In the genomic region with DNA sequence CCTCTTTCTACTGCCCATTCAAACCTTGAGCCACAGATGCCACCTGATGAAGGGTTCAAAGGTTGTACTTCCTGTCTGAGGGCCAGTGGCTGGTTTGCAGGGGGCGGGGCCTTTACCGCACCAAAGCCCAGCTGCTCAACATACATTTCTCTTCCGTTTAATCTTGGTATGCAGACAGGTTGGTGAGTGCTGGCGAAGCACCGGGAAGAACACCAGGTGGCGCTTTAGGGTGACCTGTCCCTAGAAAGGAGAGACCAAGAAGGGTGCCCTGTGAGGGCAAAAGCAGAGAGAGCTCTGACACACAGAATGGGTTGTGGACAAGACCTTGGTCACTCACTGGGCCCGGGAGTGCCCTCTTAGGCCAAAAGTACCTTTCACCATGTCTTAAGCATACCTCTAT, we compare ENCODE assay signal across 8 mouse cellular contexts. TPM values are rescaled to one million over a fixed set of nuclear protein-coding genes. Genes with fewer than 3 reads are reported as not detected.
A peak's percentile ranks its signal among the peaks of the same experiment; 100 is the strongest.
DNase-seq lines count a peak whose midpoint lies in the region; ATAC-seq and TF ChIP-seq lines count a peak whose summit lies in the region.

No protein-coding gene starts in this region.

- no peak overlapping the region for H3K27ac ChIP-seq in hindbrain, embryonic 10.5 days
- no peak overlapping the region for H3K27ac ChIP-seq in hindbrain, embryonic 12.5 days
- H3K27ac ChIP-seq in CH12.LX (ENCODE audit: insufficient read depth, low read depth) = no peak overlapping the region
- no peak overlapping the region for H3K27ac ChIP-seq in limb, embryonic 10.5 days

- H3K4me2 ChIP-seq in hindbrain, embryonic 12.5 days (replicated peaks) = no peak overlapping the region
- H3K4me2 ChIP-seq in CH12.LX (ENCODE audit: insufficient read depth, low read depth, poor library complexity, severe bottlenecking) = no peak overlapping the region

- no peaks in the 10 kb centered on the region for H3K9me3 ChIP-seq in hindbrain, embryonic 10.5 days
- H3K9me3 ChIP-seq in hindbrain, embryonic 12.5 days (replicated peaks) = no peaks in the 10 kb centered on the region
- H3K9me3 ChIP-seq in CH12.LX (replicated peaks; ENCODE audit: low read length) = peaks cover 9% of the 10 kb centered on the region
- no peaks in the 10 kb centered on the region for H3K9me3 ChIP-seq in limb, embryonic 10.5 days (replicated peaks)

- H3K4me3 ChIP-seq in hindbrain, embryonic 10.5 days = no peak overlapping the region
- H3K4me3 ChIP-seq in hindbrain, embryonic 12.5 days = no peak overlapping the region
- H3K4me3 ChIP-seq in CH12.LX (replicated peaks in 1 of 3; ENCODE audit: low read depth in 2 of 3, low read length in 2 of 3, poor library complexity in 1 of 3) = no peak overlapping the region
- no peak overlapping the region for H3K4me3 ChIP-seq in limb, embryonic 10.5 days

- H3K4me1 ChIP-seq in hindbrain, embryonic 10.5 days (replicated peaks) = peaks cover 11% of the 10 kb centered on the region; the same call in 1 of the 2 replicates
- H3K4me1 ChIP-seq in hindbrain, embryonic 12.5 days = peaks cover 7% of the 10 kb centered on the region; the same call in 1 of the 2 replicates
- no peaks in the 10 kb centered on the region for H3K4me1 ChIP-seq in CH12.LX (ENCODE audit: control insufficient read depth in 1 of 2, insufficient read depth in 2 of 2)
- peaks cover 15% of the 10 kb centered on the region for H3K4me1 ChIP-seq in limb, embryonic 10.5 days

- 14% methylated on average over 7 of the region's 7 CpGs for WGBS in hindbrain, embryonic 10.5 days
- WGBS in hindbrain, embryonic 12.5 days = 14% methylated on average over 7 of the region's 7 CpGs
- 9% methylated on average over 7 of the region's 7 CpGs for WGBS in limb, embryonic 10.5 days

- TF ChIP-seq POLR2A in CH12.LX (IDR thresholded peaks at IDR 0.05; ENCODE audit: low read depth, low read length) = no peak

- TF ChIP-seq CTCF in CH12.LX (conservative IDR thresholded peaks at IDR 0.05 in 1 of 2, IDR thresholded peaks at IDR 0.05 in 1 of 2; ENCODE audit: low read depth in 2 of 2, low read length in 2 of 2) = peak in 1 of 2 experiments; percentile 71; a peak in 2 of 4 replicates

- in situ Hi-C loops in CH12.LX (cut with MboI; ENCODE audit: low pct_ligation_motif_present, low pct_unique_long_range_greater_than_20kb, low sequenced_read_pairs) = loop anchor here (5.0 kb wide), 1 partner anchor 266 kb away; no protein-coding TSS in a partner anchor

- no peaks in the 10 kb centered on the region for H3K27me3 ChIP-seq in hindbrain, embryonic 10.5 days (ENCODE audit: insufficient read depth, poor library complexity, severe bottlenecking)
- peaks cover 3% of the 10 kb centered on the region; the same call in 1 of the 2 replicates for H3K27me3 ChIP-seq in hindbrain, embryonic 12.5 days
- H3K27me3 ChIP-seq in CH12.LX (replicated peaks) = peaks cover 73% of the 10 kb centered on the region
- no peaks in the 10 kb centered on the region for H3K27me3 ChIP-seq in limb, embryonic 10.5 days (ENCODE audit: low read depth, poor library complexity, severe bottlenecking)

- TF ChIP-seq EP300 in CH12.LX (IDR thresholded peaks at IDR 0.05; ENCODE audit: low read length) = no peak

- H3K9ac ChIP-seq in hindbrain, embryonic 12.5 days = no peak overlapping the region
- H3K9ac ChIP-seq in CH12.LX (ENCODE audit: insufficient read depth, low read depth) = no peak overlapping the region

- TF ChIP-seq RAD21 in CH12.LX (IDR thresholded peaks at IDR 0.05; ENCODE audit: low read depth, low read length) = peak; percentile 35

- dilution Hi-C loops in CH12.LX (cut with MboI; ENCODE audit: extremely low pct_ligation_motif_present, extremely low pct_unique_long_range_greater_than_20kb, low sequenced_read_pairs) = no loop called here

- DNase-seq in hindbrain, embryonic 10.5 days (ENCODE audit: low spot score) = peak; percentile 65
- peak; percentile 22 for DNase-seq in CH12.LX (ENCODE audit: extremely low read depth)
- DNase-seq in cerebellum, adult 11-12 months = peak; percentile 79
- DNase-seq in limb, embryonic 10.5 days (ENCODE audit: low spot score) = peak; percentile 69
- peak; percentile 86 for DNase-seq in retina, embryonic 14.5 days (ENCODE audit: low spot score)

- no peaks in the 10 kb centered on the region for H3K79me2 ChIP-seq in CH12.LX (replicated peaks; ENCODE audit: control insufficient read depth, extremely low read depth, insufficient read depth, poor library complexity, severe bottlenecking)

- no peak for ATAC-seq in hindbrain, embryonic 12.5 days (ENCODE audit: low FRiP score)
- peak; percentile 27 for ATAC-seq in granulocyte monocyte progenitor cell, adult 5-6 weeks (replicated peaks; ENCODE audit: poor library complexity, severe bottlenecking)
- no peak for ATAC-seq in megakaryocyte, adult 5-6 weeks (ENCODE audit: poor library complexity, severe bottlenecking)

- H3K36me3 ChIP-seq in hindbrain, embryonic 10.5 days = no peaks in the 10 kb centered on the region
- no peaks in the 10 kb centered on the region for H3K36me3 ChIP-seq in hindbrain, embryonic 12.5 days
- no peaks in the 10 kb centered on the region for H3K36me3 ChIP-seq in CH12.LX (replicated peaks in 1 of 2; ENCODE audit: control insufficient read depth in 1 of 2, insufficient read depth in 1 of 2, low read length in 1 of 2)
- no peaks in the 10 kb centered on the region for H3K36me3 ChIP-seq in limb, embryonic 10.5 days

TF ChIP-seq in CH12.LX, 34 proteins besides CTCF, POLR2A, EP300 and RAD21:
- TF ChIP-seq MAFK (IDR thresholded peaks at IDR 0.05; ENCODE audit: insufficient replicate concordance, low read length) (no peak), SMC3 (IDR thresholded peaks at IDR 0.05; ENCODE audit: low read depth, low read length) (peak; percentile 74)

RNA-seq across cellular contexts. Expression of gene Pla2g2c, which starts 16.0 kb away (rescaled TPM):
- 0.89 and 0.95 TPM in 2 replicates for polyA plus RNA-seq in hindbrain, embryonic 10.5 days (2016; fragmentation: Nextera tagmentation; extraction: Ambion mirVana)
- 0.46 and 0.64 TPM in 2 replicates for polyA plus RNA-seq in hindbrain, embryonic 12.5 days (2016; fragmentation: Nextera tagmentation; extraction: Ambion mirVana)
- total RNA-seq in CH12.LX (2012; rRNA removed) (not detected in 2 replicates), CH12.LX (2014; rRNA removed) (not detected in 2 replicates)
- polyA plus RNA-seq in CH12.LX (2012; ENCODE audit: insufficient read length, low read depth) = not detected in 2 replicates
- total RNA-seq in granulocyte monocyte progenitor cell, adult 5-6 weeks (2014; fragmentation: Nextera tagmentation) = not detected in 2 replicates
- not detected in 2 replicates for total RNA-seq in granulocyte monocyte progenitor cell, adult 5-6 weeks (2017)
- 0.64 and 0.80 TPM in 2 replicates for polyA plus RNA-seq in limb, embryonic 10.5 days (2016; fragmentation: Nextera tagmentation; extraction: Ambion mirVana)
- total RNA-seq in megakaryocyte, adult 5-6 weeks (2015) = not detected in 2 replicates
- not detected in 2 replicates for total RNA-seq in megakaryocyte, adult 5-6 weeks (2017)

RNA-seq across cellular contexts. Expression of gene Ubxn10, which starts 28.3 kb away (rescaled TPM):
- 2.3 and 4.6 TPM in 2 replicates for polyA plus RNA-seq in hindbrain, embryonic 10.5 days (2016; fragmentation: Nextera tagmentation; extraction: Ambion mirVana)
- 3.8 and 4.5 TPM in 2 replicates for polyA plus RNA-seq in hindbrain, embryonic 12.5 days (2016; fragmentation: Nextera tagmentation; extraction: Ambion mirVana)
- not detected in 2 replicates for total RNA-seq in CH12.LX (2012; rRNA removed)
- not detected in 2 replicates for total RNA-seq in CH12.LX (2014; rRNA removed)
- not detected in 2 replicates for polyA plus RNA-seq in CH12.LX (2012; ENCODE audit: insufficient read length, low read depth)
- not detected in 2 replicates for total RNA-seq in granulocyte monocyte progenitor cell, adult 5-6 weeks (2014; fragmentation: Nextera tagmentation)
- total RNA-seq in granulocyte monocyte progenitor cell, adult 5-6 weeks (2017) = not detected in 2 replicates
- polyA plus RNA-seq in limb, embryonic 10.5 days (2016; fragmentation: Nextera tagmentation; extraction: Ambion mirVana) = 1.2 and 1.3 TPM in 2 replicates
- total RNA-seq in megakaryocyte, adult 5-6 weeks (2015) = not detected in 2 replicates
- total RNA-seq in megakaryocyte, adult 5-6 weeks (2017) = not detected in 2 replicates

RNA-seq across cellular contexts. Expression of gene Pla2g2f, which starts 48.8 kb away (rescaled TPM):
- polyA plus RNA-seq in hindbrain, embryonic 10.5 days (2016; fragmentation: Nextera tagmentation; extraction: Ambion mirVana) = 0.84 and 1.2 TPM in 2 replicates
- polyA plus RNA-seq in hindbrain, embryonic 12.5 days (2016; fragmentation: Nextera tagmentation; extraction: Ambion mirVana) = 0.14 TPM in 1 of 2 replicates, not detected in the other
- total RNA-seq in CH12.LX (2012; rRNA removed) (not detected in 2 replicates), CH12.LX (2014; rRNA removed) (not detected in 2 replicates)
- not detected in 2 replicates for polyA plus RNA-seq in CH12.LX (2012; ENCODE audit: insufficient read length, low read depth)
- total RNA-seq in granulocyte monocyte progenitor cell, adult 5-6 weeks (2014; fragmentation: Nextera tagmentation) = not detected in 2 replicates
- total RNA-seq in granulocyte monocyte progenitor cell, adult 5-6 weeks (2017) = not detected in 2 replicates
- polyA plus RNA-seq in limb, embryonic 10.5 days (2016; fragmentation: Nextera tagmentation; extraction: Ambion mirVana) = 0.09 TPM in 1 of 2 replicates, not detected in the other
- not detected in 2 replicates for total RNA-seq in megakaryocyte, adult 5-6 weeks (2015)
- total RNA-seq in megakaryocyte, adult 5-6 weeks (2017) = not detected in 2 replicates

Comparison
In these comparisons a context has a peak if more than half of its experiments do, and no peak if none do; other contexts are left out.
1. DNase-seq: peak in every context shown above with its lines; median percentile 86 in retina, embryonic 14.5 days; 79 in cerebellum, adult 11-12 months; 69 in limb, embryonic 10.5 days; 65 in hindbrain, embryonic 10.5 days; 22 in CH12.LX.